In genomic region chrX:153636247-153636646, GRCm38 (mm10) we compare ENCODE assay signal across 8 mouse cellular contexts. TPM values are rescaled to one million over a fixed set of nuclear protein-coding genes. Genes with fewer than 3 reads are reported as not detected.
A peak's percentile ranks its signal among the peaks of the same experiment; 100 is the strongest.
DNase-seq lines count a peak whose midpoint lies in the region; ATAC-seq and TF ChIP-seq lines count a peak whose summit lies in the region.

No protein-coding gene starts in this region.

- no peak overlapping the region for H3K4me3 ChIP-seq in heart, adult 2 months
- no peak overlapping the region for H3K4me3 ChIP-seq in midbrain, embryonic 11.5 days (ENCODE audit: low read depth, low read length)
- no peak overlapping the region for H3K4me3 ChIP-seq in midbrain, embryonic 13.5 days (replicated peaks)

- no peaks in the 10 kb centered on the region for H3K9me3 ChIP-seq in midbrain, embryonic 11.5 days (ENCODE audit: control insufficient read depth, low read length)
- no peaks in the 10 kb centered on the region for H3K9me3 ChIP-seq in midbrain, embryonic 13.5 days

- WGBS in heart, adult 2 months = 5% methylated on average over 1 of the region's 1 CpGs
- 3% methylated on average over 1 of the region's 1 CpGs for WGBS in midbrain, embryonic 11.5 days
- 3% methylated on average over 1 of the region's 1 CpGs for WGBS in midbrain, embryonic 13.5 days

- intact Hi-C loops in heart, adult 2 months (cut with DNase I) = loop anchor here (2.0 kb wide), 1 partner anchor 71 kb away; no protein-coding TSS in a partner anchor
- intact Hi-C loops in heart, postnatal 25 days (cut with DNase I) = loop anchor here (2.0 kb wide), 1 partner anchor 73 kb away; no protein-coding TSS in a partner anchor

- no peaks in the 10 kb centered on the region for H3K27me3 ChIP-seq in heart, adult 2 months (ENCODE audit: control insufficient read depth, insufficient read depth, low read length)
- H3K27me3 ChIP-seq in midbrain, embryonic 11.5 days (ENCODE audit: control insufficient read depth, insufficient read depth, low read length) = no peaks in the 10 kb centered on the region
- H3K27me3 ChIP-seq in midbrain, embryonic 13.5 days = no peaks in the 10 kb centered on the region

- TF ChIP-seq POLR2A in heart, adult 2 months (IDR thresholded peaks at IDR 0.05; ENCODE audit: insufficient read depth, low read depth, low read length) = no peak

- no peak for DNase-seq in heart, adult 2 months
- DNase-seq in heart, postnatal 25 days (ENCODE audit: low spot score) = no peak
- DNase-seq in midbrain, embryonic 11.5 days (ENCODE audit: low spot score, missing footprints) = peak; percentile 85
- peak; percentile 27 for DNase-seq in ZHBTc4 (ENCODE audit: low read depth, low spot score)
- no peak for DNase-seq in layer of hippocampus, postnatal 25 days (ENCODE audit: extremely low spot score in 1 of 2, low spot score in 1 of 2)

- H3K27ac ChIP-seq in heart, adult 2 months = peak overlapping the region; percentile 43
- no peak overlapping the region for H3K27ac ChIP-seq in midbrain, embryonic 11.5 days (ENCODE audit: low read depth, low read length)
- no peak overlapping the region for H3K27ac ChIP-seq in midbrain, embryonic 13.5 days

- no peaks in the 10 kb centered on the region for H3K36me3 ChIP-seq in heart, adult 2 months (ENCODE audit: control insufficient read depth, insufficient read depth, low read length)
- H3K36me3 ChIP-seq in midbrain, embryonic 11.5 days (ENCODE audit: control insufficient read depth, insufficient read depth, low read length) = no peaks in the 10 kb centered on the region
- no peaks in the 10 kb centered on the region for H3K36me3 ChIP-seq in midbrain, embryonic 13.5 days

- no peaks in the 10 kb centered on the region for H3K79me2 ChIP-seq in heart, adult 2 months (replicated peaks; ENCODE audit: control insufficient read depth, insufficient read depth, low read length)

- ATAC-seq in midbrain, embryonic 11.5 days (ENCODE audit: low FRiP score) = no peak
- ATAC-seq in midbrain, embryonic 13.5 days = no peak
- peak; percentile 88 for ATAC-seq in megakaryocyte progenitor cell, adult 5-6 weeks (replicated peaks; ENCODE audit: poor library complexity)
- ATAC-seq in activated CD4-positive, CD25-positive, alpha-beta regulatory T cell, adult 4 months = no peak

- no peak for TF ChIP-seq EP300 in heart, adult 2 months (IDR thresholded peaks at IDR 0.05; ENCODE audit: insufficient read depth, low read depth, low read length)

- no peak overlapping the region for H3K9ac ChIP-seq in heart, adult 2 months (ENCODE audit: low read depth, low read length)
- no peak overlapping the region for H3K9ac ChIP-seq in midbrain, embryonic 11.5 days (ENCODE audit: low read length)
- H3K9ac ChIP-seq in midbrain, embryonic 13.5 days (replicated peaks) = no peak overlapping the region

- H3K4me2 ChIP-seq in midbrain, embryonic 11.5 days = no peak overlapping the region
- no peak overlapping the region for H3K4me2 ChIP-seq in midbrain, embryonic 13.5 days (replicated peaks)

- peak; percentile 75 for TF ChIP-seq CTCF in heart, adult 2 months (IDR thresholded peaks at IDR 0.05)

- no peaks in the 10 kb centered on the region for H3K4me1 ChIP-seq in heart, adult 2 months (ENCODE audit: control insufficient read depth, insufficient read depth, low read length)
- no peaks in the 10 kb centered on the region for H3K4me1 ChIP-seq in midbrain, embryonic 11.5 days (ENCODE audit: control insufficient read depth, insufficient read depth, low read length)
- H3K4me1 ChIP-seq in midbrain, embryonic 13.5 days (replicated peaks) = no peaks in the 10 kb centered on the region

RNA-seq across cellular contexts. Expression of gene Kctd12b, which starts 59.9 kb away (rescaled TPM):
- total RNA-seq in heart, adult 2 months (2021) = 1 to 10 TPM; 5.9 to 7.5 TPM
- 4.0 and 12.3 TPM in 2 replicates for polyA plus RNA-seq in heart, adult 2 months (2012; rRNA removed)
- total RNA-seq in heart, postnatal 25 days (2021) = 10 to 100 TPM; 10.8 to 10.9 TPM
- polyA plus RNA-seq in midbrain, embryonic 11.5 days (2014; fragmentation: Nextera tagmentation; extraction: Ambion mirVana) = 4.5 and 5.3 TPM in 2 replicates
- 4.2 and 4.5 TPM in 2 replicates for polyA plus RNA-seq in midbrain, embryonic 13.5 days (2015; fragmentation: Nextera tagmentation; extraction: Ambion mirVana)
- total RNA-seq in megakaryocyte progenitor cell, adult 5-6 weeks (2015) = 1.7 TPM in 2 replicates
- 1.8 and 1.9 TPM in 2 replicates for total RNA-seq in megakaryocyte progenitor cell, adult 5-6 weeks (2017)
- under 1 TPM; 0.16 to 0.24 TPM for polyA plus RNA-seq in activated CD4-positive, CD25-positive, alpha-beta regulatory T cell, adult 4 months (2017; shearing (Covaris generic))
- 1 to 10 TPM; 3.8 to 4.3 TPM for total RNA-seq in layer of hippocampus, postnatal 25 days (2021)

Comparison
In these comparisons a context has a peak if more than half of its experiments do, and no peak if none do; other contexts are left out.
1. DNase-seq: peak in midbrain, embryonic 11.5 days (single experiment) and ZHBTc4 (single experiment); none in heart, adult 2 months (0 of 2), heart, postnatal 25 days (single experiment) and layer of hippocampus, postnatal 25 days (0 of 2).